Comparison of ENCODE assay signal across 15 mouse cellular contexts in genomic region chr10:45004037-45004653, GRCm38 (mm10).
"Had no signal": no experiment of that assay in that cellular context is flagged by ENCODE, and none has a peak within 500 bp of the region (broad histone marks: within the 10 kb centered on the region; RNA-seq: fewer than 3 reads in every experiment).

No protein-coding gene starts in this region.

- H3K27ac ChIP-seq: kidney, embryonic 15.5 days; midbrain, embryonic 13.5 days; neural tube, embryonic 12.5 days had no signal

- H3K4me2 ChIP-seq: kidney, embryonic 15.5 days; liver, embryonic 11.5 days; liver, embryonic 15.5 days; midbrain, embryonic 13.5 days; neural tube, embryonic 12.5 days had no signal

- H3K9me3 ChIP-seq: kidney, embryonic 15.5 days; limb, embryonic 12.5 days; liver, embryonic 15.5 days; megakaryocyte, embryonic 14.5 days; midbrain, embryonic 13.5 days; neural tube, embryonic 12.5 days had no signal

- H3K9ac ChIP-seq: kidney, embryonic 15.5 days; limb, embryonic 12.5 days; liver, embryonic 15.5 days; neural tube, embryonic 12.5 days had no signal

- ATAC-seq: lung, postnatal 0 days; midbrain, embryonic 13.5 days had no signal

- H3K36me3 ChIP-seq: kidney, embryonic 15.5 days; limb, embryonic 12.5 days; liver, embryonic 15.5 days; midbrain, embryonic 13.5 days; neural tube, embryonic 12.5 days had no signal

- H3K27me3 ChIP-seq: limb, embryonic 12.5 days; liver, embryonic 15.5 days; megakaryocyte, embryonic 14.5 days; neural tube, embryonic 12.5 days had no signal

- H3K4me3 ChIP-seq: kidney, embryonic 15.5 days; limb, embryonic 12.5 days; liver, embryonic 15.5 days; midbrain, embryonic 13.5 days; neural tube, embryonic 12.5 days had no signal

- DNase-seq: kidney, adult 18-20 months; kidney, postnatal 14 days; layer of hippocampus, postnatal 36 days; lung, postnatal 36 days; right cerebral cortex, postnatal 4 days; spleen, adult 18-20 months; thymus, adult 18-20 months had no signal
